Mouse (Mus musculus) lung, embryonic 14.5 days (tissue): Measurements from ENCODE around the gene Slc22a14. TPM values are rescaled to one million over a fixed set of nuclear protein-coding genes. Genes with fewer than 3 reads are reported as not detected.

Experiments used
- ATAC-seq: fragments of 200-750 bp; cut with Nextera tagmentation; 2 replicates; pipeline ENCODE4 v1.8.0; 2017; ENCODE audit warnings: mild to moderate bottlenecking, moderate TSS enrichment, moderate library complexity; ENCODE audit not compliant: insufficient read depth
- DNase-seq: peaks from one replicate; pipeline ENCODE4 v3.0.0-alpha.2; 2015
- H3K27ac ChIP-seq: fragments of 300-500 bp; sonication (generic); 2 replicates; pipeline ENCODE4 v1.5.1; 2014; ENCODE audit warnings: low read depth, mild to moderate bottlenecking, moderate library complexity
- H3K27me3 ChIP-seq: fragments of 300-500 bp; sonication (generic); 2 replicates; pipeline ENCODE4 v1.6.1; 2014; ENCODE audit warnings: low read length, control low read depth; ENCODE audit not compliant: insufficient read depth
- H3K36me3 ChIP-seq: fragments of 300-500 bp; sonication (generic); 2 replicates; pipeline ENCODE4 v1.6.1; 2014; ENCODE audit warnings: control low read depth; ENCODE audit not compliant: insufficient read depth
- H3K4me1 ChIP-seq: fragments of 300-500 bp; sonication (generic); 2 replicates; pipeline ENCODE4 v1.6.1; 2014; ENCODE audit warnings: antibody characterized with exemption, control low read depth; ENCODE audit not compliant: insufficient read depth
- H3K4me2 ChIP-seq: fragments of 300-500 bp; sonication (generic); 2 replicates; pipeline ENCODE4 v1.6.1; 2014; ENCODE audit warnings: mild to moderate bottlenecking
- H3K4me3 ChIP-seq: fragments of 300-500 bp; sonication (generic); 2 replicates; pipeline ENCODE4 v1.5.1; 2014; ENCODE audit warnings: low read depth, low read length
- H3K9ac ChIP-seq: fragments of 300-500 bp; sonication (generic); 2 replicates; pipeline ENCODE4 v1.6.1; 2014
- H3K9me3 ChIP-seq: fragments of 300-500 bp; sonication (generic); 2 replicates; pipeline ENCODE4 v1.6.1; 2016; ENCODE audit warnings: low read depth, low read length, control low read depth
- CTCF ChIP-seq: IDR thresholded peaks from 2 replicates; pipeline ENCODE4 v1.5.1; 2016; ENCODE audit warnings: antibody characterized with exemption, low read depth
- WGBS: fragments of 180-500 bp; shearing (Covaris S2); extraction: QIAGEN DNeasy Blood & Tissue Kit; methylation state at CpG from one replicate; pipeline ENCODE4 v1.1.7; 2014; 5-methylcytosine and 5-hydroxymethylcytosine counted together
- polyA plus RNA-seq: library from polyadenylated mRNA; unstranded; fragments of >200 nt; fragmentation: Nextera tagmentation; extraction: Ambion mirVana; gene quantifications from 2 replicates; pipeline ENCODE4 v1.2.1, GENCODE M21; 2014

Gene Slc22a14
- polyA plus RNA-seq, 1 experiment from 2014 or later: not detected

DNA sequence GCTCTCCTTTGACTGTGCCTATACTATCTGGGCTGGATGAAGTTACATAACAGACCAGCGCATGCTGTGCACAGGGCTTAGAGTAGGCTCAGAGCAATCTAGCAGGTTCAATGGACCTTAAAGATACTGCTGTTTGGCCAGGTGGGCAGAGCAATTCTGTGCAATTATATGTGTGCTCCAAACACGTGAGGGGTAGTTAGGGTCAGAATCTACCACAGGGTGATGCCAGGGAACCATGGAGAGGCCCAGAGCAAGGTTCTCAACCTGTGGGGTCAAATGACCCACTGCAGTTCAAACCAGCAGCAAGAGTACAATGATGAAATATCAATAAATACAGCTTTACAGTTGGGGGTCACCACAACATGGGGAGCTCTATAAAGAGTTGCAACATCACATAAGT, 158.7 kb downstream of the Slc22a14 start:
- DNase-seq (no peak), ATAC-seq (no peak)
- Histone ChIP-seq H3K9me3 (no peaks in the 10 kb centered on the region; the same call in 1 of the 2 replicates), H3K4me2 (no peak overlapping the region), H3K4me1 (no peaks in the 10 kb centered on the region), H3K9ac (no peak overlapping the region), H3K27ac (no peak overlapping the region), H3K27me3 (no peaks in the 10 kb centered on the region), H3K4me3 (no peak overlapping the region), H3K36me3 (no peaks in the 10 kb centered on the region)
- TF ChIP-seq CTCF: no peak
- WGBS: 73% methylated on average over 2 of the region's 2 CpGs

DNA sequence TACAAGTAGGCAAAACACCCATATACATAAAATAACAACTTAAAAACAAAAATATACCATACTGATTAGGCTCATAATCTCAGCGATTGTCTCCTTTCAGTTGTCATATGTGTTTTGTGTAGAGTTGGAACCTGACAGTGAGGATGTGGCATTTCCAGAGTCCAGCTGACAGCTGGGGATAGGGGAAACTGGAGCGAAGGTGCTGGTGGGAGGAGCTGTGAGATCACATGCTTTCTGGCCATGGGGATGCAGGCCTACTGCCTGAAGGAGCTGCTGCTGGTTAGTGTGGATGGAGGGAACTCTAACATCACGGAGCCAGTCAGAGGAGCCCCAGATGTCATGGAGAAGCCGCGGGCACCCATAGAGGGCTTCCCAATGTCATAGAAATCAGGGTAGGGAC, 159.6 kb downstream of the Slc22a14 start:
- no peak for TF ChIP-seq CTCF
- no peaks in the 10 kb centered on the region for H3K4me1 ChIP-seq
- no peak overlapping the region for H3K4me3 ChIP-seq
- ATAC-seq (no peak), DNase-seq (no peak)
- H3K27me3 ChIP-seq: no peaks in the 10 kb centered on the region
- no peaks in the 10 kb centered on the region; the same call in 1 of the 2 replicates for H3K9me3 ChIP-seq
- no peaks in the 10 kb centered on the region for H3K36me3 ChIP-seq
- no peak overlapping the region for H3K27ac ChIP-seq
- H3K4me2 ChIP-seq: no peak overlapping the region
- H3K9ac ChIP-seq: no peak overlapping the region
- WGBS: 83% methylated on average over 5 of the region's 5 CpGs

DNA sequence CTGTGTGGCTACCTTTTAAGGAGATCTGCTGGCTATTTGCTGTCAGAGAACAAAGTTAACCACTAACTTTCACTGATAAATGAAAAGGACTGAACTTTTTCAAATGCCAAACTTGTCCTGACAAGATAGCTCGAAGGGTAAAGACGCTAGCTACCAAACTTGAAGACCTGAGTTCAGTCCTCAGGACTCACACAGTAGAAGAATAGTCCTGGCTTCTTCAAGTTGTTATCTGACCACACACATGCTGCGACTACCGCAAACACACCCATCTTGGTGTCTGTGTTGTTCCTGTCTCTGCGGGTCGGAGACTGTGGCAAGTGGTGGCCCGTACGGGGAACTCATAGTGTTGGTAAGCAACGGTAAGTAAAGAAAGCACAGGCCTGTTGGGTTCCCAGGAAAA, 161.7 kb downstream of the Slc22a14 start:
- H3K27ac ChIP-seq: no peak overlapping the region
- H3K4me1 ChIP-seq: no peaks in the 10 kb centered on the region
- no peak overlapping the region for H3K4me3 ChIP-seq
- ATAC-seq: no peak
- no peaks in the 10 kb centered on the region for H3K27me3 ChIP-seq
- H3K4me2 ChIP-seq: no peak overlapping the region
- DNase-seq: no peak
- H3K9ac ChIP-seq: no peak overlapping the region
- no peaks in the 10 kb centered on the region for H3K36me3 ChIP-seq
- TF ChIP-seq CTCF: no peak
- no peaks in the 10 kb centered on the region; the same call in 1 of the 2 replicates for H3K9me3 ChIP-seq
- 97% methylated on average over 9 of the region's 9 CpGs for WGBS

DNA sequence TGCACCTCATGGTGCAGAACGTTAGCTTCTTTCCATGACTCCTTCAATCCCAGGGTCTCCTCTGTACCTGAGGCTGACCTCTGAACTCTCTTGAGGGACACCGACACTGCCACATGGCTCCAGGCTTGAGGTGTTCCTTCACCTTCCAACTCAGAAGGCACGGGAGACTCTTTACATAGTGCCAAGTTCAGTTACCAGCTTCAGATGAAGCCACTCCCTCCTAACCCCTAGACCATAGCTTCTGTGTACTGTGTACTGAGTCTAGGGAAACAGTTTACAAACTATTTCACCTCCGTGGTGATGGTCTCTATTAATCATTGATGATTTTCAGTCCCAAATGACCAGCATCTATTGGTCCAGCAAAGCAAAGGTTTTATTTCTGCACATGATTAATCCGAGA, 163.7 kb downstream of the Slc22a14 start:
- DNase-seq: no peak
- Histone ChIP-seq H3K4me2 (no peak overlapping the region), H3K9ac (no peak overlapping the region), H3K36me3 (no peaks in the 10 kb centered on the region), H3K4me3 (no peak overlapping the region), H3K27ac (no peak overlapping the region), H3K9me3 (no peaks in the 10 kb centered on the region; the same call in 1 of the 2 replicates), H3K4me1 (no peaks in the 10 kb centered on the region), H3K27me3 (no peaks in the 10 kb centered on the region)
- WGBS: 81% methylated on average over 5 of the region's 5 CpGs
- no peak for ATAC-seq
- no peak for TF ChIP-seq CTCF

DNA sequence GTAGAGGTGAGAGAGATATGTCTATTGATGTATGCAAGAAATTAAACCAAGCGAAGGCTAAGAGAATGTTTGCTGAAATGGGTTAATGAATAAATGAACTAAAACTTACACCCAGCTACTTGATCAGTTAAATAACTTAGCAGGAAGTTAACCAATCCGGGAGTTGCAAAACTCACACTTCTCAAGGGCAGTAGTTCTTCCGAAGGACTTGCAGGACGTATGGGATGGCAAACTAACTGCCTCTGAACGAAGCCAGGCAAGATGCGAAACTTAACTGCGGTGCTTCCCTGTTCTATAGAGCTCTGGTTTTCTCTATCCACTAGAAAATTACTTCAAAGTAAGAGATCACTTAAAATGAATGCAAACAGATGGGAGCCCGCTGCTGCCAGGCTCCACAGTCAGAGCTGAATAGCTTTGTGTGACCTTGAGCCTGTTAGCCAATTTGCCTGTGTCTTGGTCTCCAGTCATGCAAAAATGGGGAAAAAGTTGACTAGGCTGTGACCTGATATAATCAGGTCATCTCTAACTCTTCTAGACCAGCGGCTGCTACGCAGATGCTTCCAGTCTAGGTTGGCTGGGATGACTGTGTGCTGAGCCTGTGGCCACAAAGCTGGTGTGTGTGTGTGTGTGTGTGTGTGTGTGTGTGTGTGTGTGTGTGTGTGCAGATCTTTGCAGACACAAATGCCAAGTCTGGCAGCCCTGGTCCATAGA, 166.0 kb downstream of the Slc22a14 start:
- Histone ChIP-seq H3K27ac (no peak overlapping the region), H3K9me3 (no peaks in the 10 kb centered on the region; the same call in 1 of the 2 replicates), H3K36me3 (no peaks in the 10 kb centered on the region), H3K4me1 (no peaks in the 10 kb centered on the region), H3K4me3 (no peak overlapping the region), H3K4me2 (no peak overlapping the region), H3K9ac (no peak overlapping the region), H3K27me3 (no peaks in the 10 kb centered on the region)
- DNase-seq (no peak), ATAC-seq (no peak)
- WGBS: 69% methylated on average over 10 of the region's 10 CpGs
- TF ChIP-seq CTCF: no peak

DNA sequence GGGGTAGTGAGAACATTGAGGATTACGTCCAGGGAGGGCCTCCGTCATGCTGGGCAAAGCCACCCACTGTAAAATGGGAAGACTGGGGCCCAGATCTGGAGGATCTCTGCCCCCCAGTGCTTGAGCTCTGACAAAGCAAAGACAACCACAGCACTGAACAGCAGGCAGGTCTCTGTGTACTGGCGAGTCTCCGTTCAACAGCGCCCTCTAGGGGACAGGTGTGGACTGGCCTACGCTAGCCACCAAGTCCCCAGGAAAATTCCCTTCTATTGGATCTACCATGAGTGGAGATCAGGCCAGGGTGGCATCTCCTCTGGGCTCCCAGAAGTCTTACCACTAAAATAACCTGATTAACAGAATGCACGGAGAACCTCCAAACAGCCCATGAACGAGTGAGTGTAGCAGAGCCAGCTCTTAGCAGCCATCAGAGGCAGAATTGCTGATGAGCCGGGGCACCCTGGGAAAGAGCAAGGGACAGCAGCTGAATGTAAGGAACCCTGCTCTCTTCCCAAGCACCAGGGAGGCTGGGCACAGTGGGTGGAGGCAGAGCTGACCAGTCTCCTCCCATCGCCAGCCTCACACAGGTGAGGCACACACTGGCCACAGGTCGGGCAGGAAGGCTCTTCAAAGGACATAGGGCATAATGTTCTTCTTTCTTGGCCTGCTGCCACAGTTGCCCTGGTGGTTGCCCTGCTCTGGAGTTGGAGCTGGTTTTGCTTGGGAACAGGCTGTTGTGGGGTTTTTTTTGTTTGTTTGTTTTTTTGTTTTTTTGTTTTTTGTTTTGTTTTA, 173.0 kb downstream of the Slc22a14 start:
- DNase-seq (peak; percentile 69), ATAC-seq (no peak)
- Histone ChIP-seq H3K4me2 (no peak overlapping the region), H3K4me3 (no peak overlapping the region), H3K27ac (no peak overlapping the region), H3K4me1 (no peaks in the 10 kb centered on the region), H3K36me3 (no peaks in the 10 kb centered on the region), H3K27me3 (no peaks in the 10 kb centered on the region), H3K9ac (no peak overlapping the region), H3K9me3 (no peaks in the 10 kb centered on the region)
- peak; percentile 79 for TF ChIP-seq CTCF
- 33% methylated on average over 11 of the region's 11 CpGs for WGBS

DNA sequence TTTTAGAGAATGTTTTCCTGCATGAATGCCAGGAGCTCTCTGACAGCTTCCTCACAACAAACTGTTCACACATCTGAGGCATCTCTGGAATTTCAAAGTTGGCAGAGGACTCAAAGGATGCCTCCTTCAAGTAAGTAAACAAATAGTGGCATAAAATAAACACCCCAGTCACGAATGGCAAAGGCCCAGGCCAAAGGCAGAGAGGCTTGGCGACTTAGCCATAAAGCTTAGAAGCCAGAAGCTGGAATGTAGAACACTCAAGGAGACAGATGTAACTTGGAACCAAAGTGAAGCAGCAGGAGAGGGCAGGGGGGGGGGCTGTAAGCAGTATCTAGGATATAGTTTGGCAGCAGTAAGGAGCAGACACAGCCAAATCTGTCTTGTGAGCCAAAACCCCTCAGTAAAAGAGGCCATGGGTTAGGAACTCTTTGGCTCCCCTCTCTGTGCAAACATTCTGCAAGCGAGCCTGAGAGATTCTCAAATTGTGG, 184.1 kb downstream of the Slc22a14 start:
- Histone ChIP-seq H3K36me3 (no peaks in the 10 kb centered on the region), H3K4me3 (no peak overlapping the region), H3K4me2 (no peak overlapping the region), H3K27me3 (no peaks in the 10 kb centered on the region), H3K9ac (no peak overlapping the region), H3K4me1 (0 out of 2 replicates have a peak, but pooled peaks cover 10% of the 10 kb centered on the region), H3K27ac (no peak overlapping the region), H3K9me3 (no peaks in the 10 kb centered on the region)
- DNase-seq (peak; percentile 89), ATAC-seq (peak; percentile 79)
- no peak for TF ChIP-seq CTCF
- WGBS: 6% methylated on average over 3 of the region's 3 CpGs
